Mouse (Mus musculus) ES-E14 (cell line): Measurements from ENCODE around the gene Tspan1. TPM values are rescaled to one million over a fixed set of nuclear protein-coding genes. Genes with fewer than 3 reads are reported as not detected.

Experiments used
- DNase-seq: peaks from one replicate; pipeline ENCODE4 v3.0.0-alpha.2; 2013; ENCODE audit warnings: low read depth, low spot score
- H3K27ac ChIP-seq: 2 replicates; pipeline ENCODE4 v1.5.1; 2012; ENCODE audit warnings: low read depth, mild to moderate bottlenecking, low read length, moderate library complexity, mixed read lengths; ENCODE audit not compliant: poor library complexity, insufficient read depth, severe bottlenecking
- H3K36me3 ChIP-seq: 2 replicates; pipeline ENCODE4 v1.6.1; 2012; ENCODE audit warnings: mild to moderate bottlenecking, low read length, moderate library complexity, mixed read lengths; ENCODE audit not compliant: control insufficient read depth, poor library complexity, insufficient read depth, severe bottlenecking
- H3K4me1 ChIP-seq, 2 experiments: fragments of 150-350 bp in 1 of 2; sonication (generic) in 1 of 2; 2 replicates each; pipeline ENCODE4 v1.6.1; 2012; ENCODE audit warnings: low read length in 2 of 2, mild to moderate bottlenecking in 1 of 2, mixed read lengths in 1 of 2; ENCODE audit not compliant: control insufficient read depth in 2 of 2, insufficient read depth in 2 of 2, poor library complexity in 1 of 2
- H3K4me3 ChIP-seq, 2 experiments: fragments of 150-350 bp in 1 of 2; sonication (generic) in 1 of 2; 2 replicates each; pipeline ENCODE4 v1.5.1; 2012; ENCODE audit warnings: low read length in 2 of 2, low read depth in 1 of 2, mild to moderate bottlenecking in 1 of 2, mixed read lengths in 1 of 2; ENCODE audit not compliant: insufficient read depth in 1 of 2, poor library complexity in 1 of 2, severe bottlenecking in 1 of 2
- H3K9ac ChIP-seq: 2 replicates; pipeline ENCODE4 v1.6.1; 2012; ENCODE audit warnings: low read depth, mild to moderate bottlenecking, low read length, mixed read lengths; ENCODE audit not compliant: poor library complexity, insufficient read depth, severe bottlenecking
- H3K9me3 ChIP-seq: fragments of 150-350 bp; sonication (generic); 2 replicates; pipeline ENCODE4 v1.6.1; 2012; ENCODE audit warnings: low read depth, mild to moderate bottlenecking, low read length; ENCODE audit not compliant: control insufficient read depth, insufficient read depth
- CHD2 ChIP-seq: IDR thresholded peaks from 2 replicates; pipeline ENCODE4 v1.6.1; 2014; ENCODE audit warnings: mild to moderate bottlenecking, low read depth, low read length, inconsistent platforms
- HCFC1 ChIP-seq: IDR thresholded peaks from 2 replicates; pipeline ENCODE4 v1.6.1; 2012; ENCODE audit warnings: low read length, inconsistent platforms, borderline replicate concordance; ENCODE audit not compliant: insufficient read depth
- MAFK ChIP-seq: IDR thresholded peaks from 2 replicates; pipeline ENCODE4 v1.6.1; 2014; ENCODE audit warnings: mild to moderate bottlenecking, low read depth, low read length, inconsistent platforms; ENCODE audit not compliant: insufficient read depth
- ZC3H11A ChIP-seq: IDR thresholded peaks from 2 replicates; pipeline ENCODE4 v1.6.1; 2012; ENCODE audit warnings: low read depth, mild to moderate bottlenecking, inconsistent platforms, low read length, borderline replicate concordance
- ZNF384 ChIP-seq: IDR thresholded peaks from 2 replicates; pipeline ENCODE4 v1.6.1; 2012; ENCODE audit warnings: low read depth, low read length, inconsistent platforms
- in situ Hi-C, 2 experiments: fragments of 600-800 bp; cut with MboI; formaldehyde crosslinking; loops; one replicate each; pipeline ENCODE4 v1.15.1; 2025; ENCODE audit warnings: low sequenced_read_pairs in 2 of 2, inconsistent platforms in 1 of 2; ENCODE audit not compliant: unreplicated experiment in 2 of 2
- total RNA-seq: library from RNA; depleted of rRNA; stranded (reverse); fragments of 300-350 nt; gene quantifications from 2 replicates; pipeline ENCODE4 v1.2.3, GENCODE M21; 2012; rRNA removed

The Tspan1 gene
- 1.7 and 3.0 TPM in 2 replicates for total RNA-seq

- Histone ChIP-seq H3K9ac (no peak within 1 kb of the TSS; the same call in 1 of the 2 replicates), H3K36me3 (no peaks in the 10 kb centered on the region), H3K4me1 (peaks cover 5 to 16% of the 10 kb centered on the region in 2 experiments), H3K9me3 (no peaks in the 10 kb centered on the region), H3K4me3 (no peak within 1 kb of the TSS), H3K27ac (no peak within 1 kb of the TSS)
- DNase-seq: no peak
- in situ Hi-C loops: no loop called here
- no peak for TF ChIP-seq ZNF384
- no peak for TF ChIP-seq HCFC1
- no peak for TF ChIP-seq MAFK
- TF ChIP-seq ZC3H11A: no peak
- TF ChIP-seq CHD2: no peak
Observed at GRCm38 (mm10) chr4:116167404-116167803, at the start of gene Tspan1. Gene Tspan1 (minus strand): TSS chr4:116167601.

DNA sequence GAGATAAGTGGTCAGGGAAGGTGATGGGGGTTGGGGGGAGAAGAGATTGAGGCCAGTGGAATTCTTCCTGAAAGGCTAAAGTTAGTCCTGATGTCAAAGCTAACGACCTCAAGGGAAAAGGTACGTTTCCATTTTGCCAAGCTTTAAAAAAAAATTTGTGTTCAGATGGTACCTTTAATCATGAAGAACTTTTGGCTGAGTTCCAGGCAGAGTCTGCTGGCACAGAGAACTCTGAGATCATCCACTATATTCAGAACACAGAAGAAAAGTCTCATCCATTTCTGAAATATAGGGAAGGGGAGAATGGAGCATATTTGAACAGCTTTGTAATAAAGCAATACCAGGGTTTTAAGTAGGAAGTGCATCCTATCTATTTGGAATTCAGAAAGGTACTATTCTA, 49.6 kb upstream of the Tspan1 start:
- no peak overlapping the region for H3K9ac ChIP-seq
- no peaks in the 10 kb centered on the region for H3K9me3 ChIP-seq
- no peaks in the 10 kb centered on the region for H3K36me3 ChIP-seq
- no peak for TF ChIP-seq CHD2
- no peak for TF ChIP-seq ZNF384
- no peak for TF ChIP-seq MAFK
- TF ChIP-seq HCFC1: no peak
- no peak for TF ChIP-seq ZC3H11A
- no peak overlapping the region for H3K4me3 ChIP-seq
- no peaks in the 10 kb centered on the region; a peak in 2 of 4 replicates for H3K4me1 ChIP-seq
- in situ Hi-C loops: no loop called here
- H3K27ac ChIP-seq: no peak overlapping the region
- no peak for DNase-seq

DNA sequence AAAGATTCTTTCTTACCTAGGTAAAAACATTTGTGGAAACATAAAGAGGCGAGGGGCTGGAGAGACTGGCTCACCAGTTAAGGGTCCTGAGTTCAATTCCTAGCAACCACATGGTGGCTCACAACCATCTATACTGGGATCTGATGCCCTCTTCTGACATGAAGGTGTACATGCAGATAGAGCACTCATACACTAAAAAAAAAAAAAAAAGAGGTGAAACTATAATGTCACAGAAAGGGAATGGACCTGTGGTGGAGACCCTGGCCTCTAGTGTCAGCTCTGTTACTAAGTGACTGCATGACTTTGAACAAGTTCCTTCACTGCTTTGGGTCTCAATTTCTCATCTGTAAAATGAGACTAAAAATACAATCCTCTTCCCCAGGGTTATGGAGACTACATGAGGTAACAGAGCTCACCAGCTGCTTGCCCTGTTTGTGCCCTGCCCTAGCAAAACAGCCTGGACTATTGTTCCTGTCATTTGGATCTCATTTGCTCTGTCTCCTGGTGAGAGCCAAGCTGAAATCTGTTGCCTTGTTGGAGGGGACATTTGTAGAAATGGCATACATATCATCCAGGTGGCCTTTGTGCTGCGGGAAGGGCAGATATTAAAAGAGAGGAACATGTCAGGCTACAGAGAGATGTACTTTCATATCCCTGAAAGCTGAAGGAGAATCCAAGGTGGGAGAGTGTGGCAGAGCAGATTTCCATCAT, 48.6 kb upstream of the Tspan1 start:
- Histone ChIP-seq H3K27ac (no peak overlapping the region), H3K4me1 (no peaks in the 10 kb centered on the region; a peak in 2 of 4 replicates), H3K9me3 (no peaks in the 10 kb centered on the region), H3K4me3 (no peak overlapping the region), H3K36me3 (no peaks in the 10 kb centered on the region), H3K9ac (no peak overlapping the region)
- no peak for TF ChIP-seq MAFK
- peak; percentile 90 for TF ChIP-seq ZNF384
- no peak for TF ChIP-seq HCFC1
- in situ Hi-C loops: no loop called here
- DNase-seq: no peak

- Histone ChIP-seq H3K36me3 (no peaks in the 10 kb centered on the region), H3K4me1 (peaks cover 0 to 2% of the 10 kb centered on the region in 2 experiments; a peak in 1 of 4 replicates), H3K9me3 (no peaks in the 10 kb centered on the region), H3K4me3 (no peak overlapping the region), H3K9ac (no peak overlapping the region), H3K27ac (no peak overlapping the region)
- DNase-seq: no peak
- TF ChIP-seq HCFC1 (no peak), ZNF384 (no peak), MAFK (no peak), ZC3H11A (no peak), CHD2 (no peak)
- in situ Hi-C loops: no loop called here
Observed at GRCm38 (mm10) chr4:116208891-116209290, 41.5 kb upstream of the Tspan1 start.

- H3K4me3 ChIP-seq: no peak overlapping the region
- peaks cover 0 to 2% of the 10 kb centered on the region in 2 experiments; a peak in 1 of 4 replicates for H3K4me1 ChIP-seq
- no peak overlapping the region for H3K9ac ChIP-seq
- DNase-seq: no peak
- in situ Hi-C loops: no loop called here
- H3K36me3 ChIP-seq: no peaks in the 10 kb centered on the region
- no peaks in the 10 kb centered on the region for H3K9me3 ChIP-seq
- H3K27ac ChIP-seq: no peak overlapping the region
- no peak for TF ChIP-seq CHD2
- TF ChIP-seq HCFC1: no peak
- no peak for TF ChIP-seq MAFK
- no peak for TF ChIP-seq ZC3H11A
- no peak for TF ChIP-seq ZNF384
Observed at GRCm38 (mm10) chr4:116206531-116206930, 39.1 kb upstream of the Tspan1 start.
